Mouse (Mus musculus): ENCODE results near the gene Eif2b5.
A peak's percentile ranks its signal among the peaks of the same experiment; 100 is the strongest.
"Not testable (repeated sequence)": the region's sequence is repeated elsewhere in the genome, so short reads cannot be mapped to it uniquely, and the experiment has no call there.

Gene Eif2b5

GRCm38 (mm10) chr16:20498677-20499475 is at the start of gene Eif2b5:
TSS of gene Eif2b5 (plus strand) at chr16:20498817.
- peak; percentile 89 for DNase-seq (ENCODE audit: low spot score)

GRCm38 (mm10) chr16:20451774-20452173 is 46.8 kb upstream of the Eif2b5 start:
- no peak for DNase-seq (ENCODE audit: low spot score)

- no peak for DNase-seq (ENCODE audit: low spot score)
Measured at GRCm38 (mm10) chr16:20454155-20454654, 44.4 kb upstream of the Eif2b5 start.

- DNase-seq (ENCODE audit: low spot score): no peak
Measured at GRCm38 (mm10) chr16:20456106-20456505, 42.5 kb upstream of the Eif2b5 start.

GRCm38 (mm10) chr16:20458736-20459135 is 39.9 kb upstream of the Eif2b5 start:
- not testable (repeated sequence) for DNase-seq (ENCODE audit: low spot score)

GRCm38 (mm10) chr16:20464725-20465124 is 33.9 kb upstream of the Eif2b5 start:
- no peak for DNase-seq (ENCODE audit: low spot score)

- DNase-seq (ENCODE audit: low spot score): no peak
Measured at GRCm38 (mm10) chr16:20470981-20471380, 27.6 kb upstream of the Eif2b5 start.

- no peak for DNase-seq (ENCODE audit: low spot score)
Measured at GRCm38 (mm10) chr16:20471686-20472085, 26.9 kb upstream of the Eif2b5 start.

- DNase-seq (ENCODE audit: low spot score): no peak
Measured at GRCm38 (mm10) chr16:20473748-20474147, 24.9 kb upstream of the Eif2b5 start.

- DNase-seq (ENCODE audit: low spot score): peak; percentile 65
Measured at GRCm38 (mm10) chr16:20474211-20474610, 24.4 kb upstream of the Eif2b5 start.

- no peak for DNase-seq (ENCODE audit: low spot score)
Measured at GRCm38 (mm10) chr16:20474786-20475185, 23.8 kb upstream of the Eif2b5 start.

- no peak for DNase-seq (ENCODE audit: low spot score)
Measured at GRCm38 (mm10) chr16:20475335-20475734, 23.3 kb upstream of the Eif2b5 start.

- DNase-seq (ENCODE audit: low spot score): peak; percentile 34
Measured at GRCm38 (mm10) chr16:20476857-20477256, 21.8 kb upstream of the Eif2b5 start.

- DNase-seq (ENCODE audit: low spot score): no peak
Measured at GRCm38 (mm10) chr16:20477270-20477669, 21.3 kb upstream of the Eif2b5 start.

GRCm38 (mm10) chr16:20478504-20478903 is 20.1 kb upstream of the Eif2b5 start:
- no peak for DNase-seq (ENCODE audit: low spot score)

- not testable (repeated sequence) for DNase-seq (ENCODE audit: low spot score)
Measured at GRCm38 (mm10) chr16:20479026-20479760, 19.4 kb upstream of the Eif2b5 start.

- no peak for DNase-seq (ENCODE audit: low spot score)
Measured at GRCm38 (mm10) chr16:20480115-20480514, 18.5 kb upstream of the Eif2b5 start.

GRCm38 (mm10) chr16:20481746-20482145 is 16.9 kb upstream of the Eif2b5 start:
- DNase-seq (ENCODE audit: low spot score): no peak

- DNase-seq (ENCODE audit: low spot score): not testable (repeated sequence)
Measured at GRCm38 (mm10) chr16:20483716-20484115, 14.9 kb upstream of the Eif2b5 start.

- DNase-seq (ENCODE audit: low spot score): no peak
Measured at GRCm38 (mm10) chr16:20485061-20485460, 13.6 kb upstream of the Eif2b5 start.

- DNase-seq (ENCODE audit: low spot score): no peak
Measured at GRCm38 (mm10) chr16:20486048-20486447, 12.6 kb upstream of the Eif2b5 start.

GRCm38 (mm10) chr16:20488151-20488550 is 10.5 kb upstream of the Eif2b5 start:
- no peak for DNase-seq (ENCODE audit: low spot score)

- DNase-seq (ENCODE audit: low spot score): not testable (repeated sequence)
Measured at GRCm38 (mm10) chr16:20488751-20489150, 9.9 kb upstream of the Eif2b5 start.
